Mouse (Mus musculus) liver, postnatal 0 days (tissue): ENCODE measurements around the gene Selenow. TPM values are rescaled to one million over a fixed set of nuclear protein-coding genes. Genes with fewer than 3 reads are reported as not detected.
A peak's percentile ranks its signal among the peaks of the same experiment; 100 is the strongest.

Experiments used
- ATAC-seq: fragments of 200-750 bp; cut with Nextera tagmentation; 2 replicates; pipeline ENCODE4 v1.8.0; 2017; ENCODE audit warnings: mild to moderate bottlenecking, moderate library complexity
- DNase-seq: peaks from one replicate; pipeline ENCODE4 v3.0.0-alpha.2; 2016
- H3K27ac ChIP-seq: fragments of 300-500 bp; sonication (generic); 2 replicates; pipeline ENCODE4 v1.5.1; 2014; ENCODE audit warnings: antibody characterized with exemption, moderate library complexity, mild to moderate bottlenecking, low read depth
- H3K27me3 ChIP-seq: fragments of 300-500 bp; sonication (generic); 2 replicates; pipeline ENCODE4 v1.6.1; 2014; ENCODE audit warnings: low read length, control low read depth, mixed read lengths; ENCODE audit not compliant: insufficient read depth
- H3K36me3 ChIP-seq: fragments of 300-500 bp; sonication (generic); replicated peaks from 2 replicates; pipeline ENCODE4 v1.6.1; 2014; ENCODE audit warnings: mild to moderate bottlenecking, control low read depth, low read length, moderate library complexity, mixed read lengths; ENCODE audit not compliant: insufficient read depth
- H3K4me1 ChIP-seq: fragments of 300-500 bp; sonication (generic); 2 replicates; pipeline ENCODE4 v1.6.1; 2014; ENCODE audit warnings: antibody characterized with exemption, mild to moderate bottlenecking, control low read depth; ENCODE audit not compliant: insufficient read depth
- H3K4me2 ChIP-seq: fragments of 300-500 bp; sonication (generic); 2 replicates; pipeline ENCODE4 v1.6.1; 2014; ENCODE audit warnings: low read depth, mild to moderate bottlenecking, low read length, moderate library complexity, mixed read lengths
- H3K4me3 ChIP-seq: fragments of 300-500 bp; sonication (generic); 2 replicates; pipeline ENCODE4 v1.5.1; 2014; ENCODE audit warnings: low read depth, low read length
- H3K9ac ChIP-seq: fragments of 300-500 bp; sonication (generic); replicated peaks from 2 replicates; pipeline ENCODE4 v1.6.1; 2014; ENCODE audit warnings: mild to moderate bottlenecking, moderate library complexity
- H3K9me3 ChIP-seq: fragments of 300-500 bp; sonication (generic); 2 replicates; pipeline ENCODE4 v1.6.1; 2016; ENCODE audit warnings: mild to moderate bottlenecking, control low read depth, low read length, mixed read lengths
- CTCF ChIP-seq: sonication (generic); IDR thresholded peaks from 2 replicates; pipeline ENCODE4 v1.5.1; 2016; ENCODE audit warnings: antibody characterized with exemption, low read depth
- EP300 ChIP-seq: IDR thresholded peaks from 2 replicates; pipeline ENCODE4 v1.6.1; 2016; ENCODE audit warnings: antibody characterized with exemption, low read depth, mild to moderate bottlenecking
- WGBS: fragments of 180-500 bp; shearing (Covaris S2); extraction: QIAGEN DNeasy Blood & Tissue Kit; methylation state at CpG from one replicate; pipeline ENCODE4 v1.1.7; 2014; ENCODE audit not compliant: insufficient replicate concordance; 5-methylcytosine and 5-hydroxymethylcytosine counted together
- polyA plus RNA-seq: library from polyadenylated mRNA; unstranded; fragments of >200 nt; fragmentation: Nextera tagmentation; extraction: Ambion mirVana; gene quantifications from 2 replicates; pipeline ENCODE4 v1.2.1, GENCODE M21; 2015

The Selenow gene
- polyA plus RNA-seq, 1 experiment from 2014 or later = 158 TPM

- Histone ChIP-seq H3K27me3 (0 out of 2 replicates have a peak, but pooled peaks cover 1% of the 10 kb centered on the region), H3K4me3 (no peak overlapping the region), H3K9me3 (no peaks in the 10 kb centered on the region), H3K4me2 (peak overlapping the region; percentile 22; the same call in 1 of the 2 replicates), H3K4me1 (peaks cover 6% of the 10 kb centered on the region), H3K9ac (no peak overlapping the region), H3K36me3 (no peaks in the 10 kb centered on the region), H3K27ac (peak overlapping the region; percentile 60)
- TF ChIP-seq CTCF (no peak), EP300 (no peak)
- DNase-seq (peak; percentile 56), ATAC-seq (peak; percentile 26; the same call in 1 of the 2 replicates)
- WGBS = 56% methylated on average over 10 of the region's 12 CpGs
Measured at GRCm38 (mm10) chr7:15962311-15963288, 40.4 kb upstream of the Selenow start.

- Histone ChIP-seq H3K27me3 (0 out of 2 replicates have a peak, but pooled peaks cover 5% of the 10 kb centered on the region), H3K4me2 (no peak overlapping the region), H3K9ac (no peak overlapping the region), H3K4me1 (peaks cover 3% of the 10 kb centered on the region; the same call in 1 of the 2 replicates), H3K27ac (no peak overlapping the region), H3K36me3 (no peaks in the 10 kb centered on the region), H3K4me3 (no peak overlapping the region), H3K9me3 (no peaks in the 10 kb centered on the region)
- WGBS = 78% methylated on average over 7 of the region's 7 CpGs
- DNase-seq (no peak), ATAC-seq (no peak)
- TF ChIP-seq EP300 (no peak), CTCF (no peak)
Measured at GRCm38 (mm10) chr7:15961798-15962197, 39.6 kb upstream of the Selenow start.

GRCm38 (mm10) chr7:15961239-15961638 is 39.0 kb upstream of the Selenow start:
- no peaks in the 10 kb centered on the region for H3K9me3 ChIP-seq
- TF ChIP-seq CTCF (no peak), EP300 (no peak)
- peaks cover 3% of the 10 kb centered on the region; the same call in 1 of the 2 replicates for H3K4me1 ChIP-seq
- H3K36me3 ChIP-seq = no peaks in the 10 kb centered on the region
- 46% methylated on average over 4 of the region's 4 CpGs for WGBS
- no peak overlapping the region for H3K27ac ChIP-seq
- 0 out of 2 replicates have a peak, but pooled peaks cover 5% of the 10 kb centered on the region for H3K27me3 ChIP-seq
- no peak for DNase-seq
- H3K4me2 ChIP-seq = no peak overlapping the region
- no peak overlapping the region for H3K4me3 ChIP-seq
- H3K9ac ChIP-seq = no peak overlapping the region
- ATAC-seq = no peak

- Histone ChIP-seq H3K27me3 (0 out of 2 replicates have a peak, but pooled peaks cover 5% of the 10 kb centered on the region), H3K4me3 (no peak overlapping the region), H3K4me1 (peaks cover 3% of the 10 kb centered on the region), H3K9ac (no peak overlapping the region), H3K27ac (no peak overlapping the region), H3K4me2 (no peak overlapping the region), H3K9me3 (no peaks in the 10 kb centered on the region), H3K36me3 (no peaks in the 10 kb centered on the region)
- no peak for ATAC-seq
- TF ChIP-seq CTCF (no peak), EP300 (no peak)
- WGBS = 54% methylated on average over 4 of the region's 4 CpGs
- DNase-seq = no peak
Measured at GRCm38 (mm10) chr7:15960691-15961090, 38.5 kb upstream of the Selenow start.

GRCm38 (mm10) chr7:15956143-15956542 is 33.9 kb upstream of the Selenow start:
- DNase-seq (no peak), ATAC-seq (no peak)
- Histone ChIP-seq H3K9ac (no peak overlapping the region), H3K9me3 (no peaks in the 10 kb centered on the region), H3K36me3 (no peaks in the 10 kb centered on the region), H3K4me1 (peaks cover 23% of the 10 kb centered on the region), H3K4me2 (no peak overlapping the region), H3K27me3 (peaks cover 11% of the 10 kb centered on the region; the same call in 1 of the 2 replicates), H3K4me3 (no peak overlapping the region), H3K27ac (no peak overlapping the region)
- 69% methylated on average over 5 of the region's 5 CpGs for WGBS
- TF ChIP-seq EP300 (no peak), CTCF (no peak)

GRCm38 (mm10) chr7:15955509-15955908 is 33.3 kb upstream of the Selenow start:
- no peak for DNase-seq
- Histone ChIP-seq H3K27me3 (peaks cover 11% of the 10 kb centered on the region; the same call in 1 of the 2 replicates), H3K4me2 (peak overlapping the region; percentile 61), H3K36me3 (no peaks in the 10 kb centered on the region), H3K9me3 (no peaks in the 10 kb centered on the region), H3K27ac (no peak overlapping the region), H3K9ac (0 out of 2 replicates have a peak overlapping the region, but pooled peaks have one; percentile 27), H3K4me3 (peak overlapping the region; percentile 29), H3K4me1 (peaks cover 23% of the 10 kb centered on the region)
- WGBS = 27% methylated on average over 7 of the region's 7 CpGs
- ATAC-seq = no peak
- TF ChIP-seq CTCF (no peak), EP300 (no peak)
